Mouse (Mus musculus) stomach, embryonic 15.5 days (tissue): ENCODE results near the gene Auts2. TPM values are rescaled to one million over a fixed set of nuclear protein-coding genes. Genes with fewer than 3 reads are reported as not detected.

Source experiments
- ATAC-seq: fragments of 200-750 bp; cut with Nextera tagmentation; 2 replicates; pipeline ENCODE4 v1.8.0; 2017; ENCODE audit warnings: low read depth, moderate number of reproducible peaks, moderate TSS enrichment; ENCODE audit not compliant: insufficient read depth, low FRiP score
- H3K27ac ChIP-seq: fragments of 300-500 bp; sonication (generic); 2 replicates; pipeline ENCODE4 v1.5.1; 2015; ENCODE audit warnings: mild to moderate bottlenecking, inconsistent platforms
- H3K27me3 ChIP-seq: fragments of 300-500 bp; sonication (generic); replicated peaks from 2 replicates; pipeline ENCODE4 v1.6.1; 2015; ENCODE audit warnings: inconsistent platforms
- H3K36me3 ChIP-seq: fragments of 300-500 bp; sonication (generic); 2 replicates; pipeline ENCODE4 v1.6.1; 2015; ENCODE audit warnings: inconsistent platforms
- H3K4me1 ChIP-seq: fragments of 300-500 bp; sonication (generic); 2 replicates; pipeline ENCODE4 v1.6.1; 2015; ENCODE audit warnings: inconsistent platforms
- H3K4me2 ChIP-seq: fragments of 300-500 bp; sonication (generic); 2 replicates; pipeline ENCODE4 v1.6.1; 2015; ENCODE audit warnings: mild to moderate bottlenecking, inconsistent platforms
- H3K4me3 ChIP-seq: fragments of 300-500 bp; sonication (generic); replicated peaks from 2 replicates; pipeline ENCODE4 v1.5.1; 2015; ENCODE audit warnings: inconsistent platforms
- H3K9ac ChIP-seq: fragments of 300-500 bp; sonication (generic); 2 replicates; pipeline ENCODE4 v1.6.1; 2015; ENCODE audit warnings: inconsistent platforms
- H3K9me3 ChIP-seq: fragments of 300-500 bp; sonication (generic); 2 replicates; pipeline ENCODE4 v1.6.1; 2016; ENCODE audit warnings: inconsistent platforms
- WGBS: fragments of 180-500 bp; shearing (Covaris S2); methylation state at CpG from one replicate; pipeline ENCODE4 v1.1.7; 2015; 5-methylcytosine and 5-hydroxymethylcytosine counted together
- polyA plus RNA-seq: library from polyadenylated mRNA; unstranded; fragments of >200 nt; fragmentation: Nextera tagmentation; extraction: Ambion mirVana; gene quantifications from 2 replicates; pipeline ENCODE4 v1.2.1, GENCODE M21; 2015

Auts2 gene
- polyA plus RNA-seq, 1 experiment from 2014 or later: 25.5 TPM

- Histone ChIP-seq H3K27ac (no peak overlapping the region), H3K4me3 (no peak overlapping the region), H3K4me2 (no peak overlapping the region), H3K27me3 (no peaks in the 10 kb centered on the region), H3K4me1 (no peaks in the 10 kb centered on the region), H3K36me3 (no peaks in the 10 kb centered on the region), H3K9me3 (no peaks in the 10 kb centered on the region), H3K9ac (no peak overlapping the region)
- no peak for ATAC-seq
- 80% methylated on average over 5 of the region's 5 CpGs for WGBS
These were observed 70.2 kb downstream of the Auts2 start for GRCm38 (mm10) chr5:132472905-132473321.

GRCm38 (mm10) chr5:132472184-132472829, 70.8 kb downstream of the Auts2 start:
- no peak overlapping the region for H3K4me3 ChIP-seq
- WGBS: 72% methylated on average over 5 of the region's 5 CpGs
- ATAC-seq: no peak
- no peaks in the 10 kb centered on the region for H3K9me3 ChIP-seq
- no peaks in the 10 kb centered on the region for H3K27me3 ChIP-seq
- no peaks in the 10 kb centered on the region for H3K36me3 ChIP-seq
- no peak overlapping the region for H3K27ac ChIP-seq
- no peak overlapping the region for H3K4me2 ChIP-seq
- H3K9ac ChIP-seq: no peak overlapping the region
- H3K4me1 ChIP-seq: no peaks in the 10 kb centered on the region

GRCm38 (mm10) chr5:132467364-132467743, 75.8 kb downstream of the Auts2 start:
- Histone ChIP-seq H3K4me1 (no peaks in the 10 kb centered on the region), H3K36me3 (no peaks in the 10 kb centered on the region), H3K9me3 (no peaks in the 10 kb centered on the region), H3K9ac (no peak overlapping the region), H3K4me3 (no peak overlapping the region), H3K27ac (no peak overlapping the region), H3K4me2 (no peak overlapping the region), H3K27me3 (no peaks in the 10 kb centered on the region)
- WGBS: 74% methylated on average over 2 of the region's 2 CpGs
- ATAC-seq: no peak

GRCm38 (mm10) chr5:132466427-132467363, 76.4 kb downstream of the Auts2 start:
- peak; percentile 43; the same call in 1 of the 2 replicates for ATAC-seq
- H3K27ac ChIP-seq: no peak overlapping the region
- 54% methylated on average over 16 of the region's 16 CpGs for WGBS

GRCm38 (mm10) chr5:132462560-132462959, 80.6 kb downstream of the Auts2 start:
- H3K36me3 ChIP-seq: no peaks in the 10 kb centered on the region
- no peak overlapping the region for H3K27ac ChIP-seq
- 75% methylated on average over 11 of the region's 11 CpGs for WGBS
- H3K4me1 ChIP-seq: no peaks in the 10 kb centered on the region
- no peak overlapping the region for H3K4me3 ChIP-seq
- H3K27me3 ChIP-seq: no peaks in the 10 kb centered on the region
- H3K4me2 ChIP-seq: no peak overlapping the region
- H3K9me3 ChIP-seq: no peaks in the 10 kb centered on the region
- no peak for ATAC-seq
- H3K9ac ChIP-seq: no peak overlapping the region

More at GRCm38 (mm10) chr5:132466427-132467363, 76.4 kb downstream of the Auts2 start:
- Histone ChIP-seq H3K4me1 (no peaks in the 10 kb centered on the region), H3K9ac (no peak overlapping the region), H3K9me3 (no peaks in the 10 kb centered on the region), H3K4me2 (no peak overlapping the region), H3K36me3 (no peaks in the 10 kb centered on the region), H3K27me3 (no peaks in the 10 kb centered on the region), H3K4me3 (no peak overlapping the region)

- 75% methylated on average over 7 of the region's 7 CpGs for WGBS
These were observed 84.6 kb downstream of the Auts2 start for GRCm38 (mm10) chr5:132458498-132458897.

GRCm38 (mm10) chr5:132452381-132452780, 90.8 kb downstream of the Auts2 start:
- Histone ChIP-seq H3K4me3 (no peak overlapping the region), H3K27ac (no peak overlapping the region), H3K4me1 (peaks cover 3% of the 10 kb centered on the region; the same call in 1 of the 2 replicates), H3K27me3 (no peaks in the 10 kb centered on the region), H3K4me2 (no peak overlapping the region), H3K36me3 (no peaks in the 10 kb centered on the region), H3K9me3 (no peaks in the 10 kb centered on the region), H3K9ac (no peak overlapping the region)
- WGBS: 67% methylated on average over 2 of the region's 2 CpGs
- no peak for ATAC-seq

More at GRCm38 (mm10) chr5:132458498-132458897, 84.6 kb downstream of the Auts2 start:
- Histone ChIP-seq H3K4me1 (no peaks in the 10 kb centered on the region), H3K4me2 (no peak overlapping the region), H3K36me3 (no peaks in the 10 kb centered on the region), H3K4me3 (no peak overlapping the region), H3K9ac (no peak overlapping the region), H3K9me3 (no peaks in the 10 kb centered on the region), H3K27ac (no peak overlapping the region), H3K27me3 (no peaks in the 10 kb centered on the region)
- ATAC-seq: no peak

GRCm38 (mm10) chr5:132450071-132450470, 93.1 kb downstream of the Auts2 start:
- H3K9ac ChIP-seq: no peak overlapping the region
- no peak for ATAC-seq
- H3K4me3 ChIP-seq: no peak overlapping the region
- no peaks in the 10 kb centered on the region for H3K9me3 ChIP-seq
- 95% methylated on average over 3 of the region's 3 CpGs for WGBS
- no peak overlapping the region for H3K4me2 ChIP-seq
- H3K27me3 ChIP-seq: no peaks in the 10 kb centered on the region
- no peak overlapping the region for H3K27ac ChIP-seq
- peaks cover 3% of the 10 kb centered on the region; the same call in 1 of the 2 replicates for H3K4me1 ChIP-seq
- H3K36me3 ChIP-seq: no peaks in the 10 kb centered on the region

- WGBS: 65% methylated on average over 6 of the region's 6 CpGs
These were observed 94.6 kb downstream of the Auts2 start for GRCm38 (mm10) chr5:132448401-132449066.

GRCm38 (mm10) chr5:132445213-132445954, 97.8 kb downstream of the Auts2 start:
- Histone ChIP-seq H3K4me3 (no peak overlapping the region), H3K9me3 (no peaks in the 10 kb centered on the region), H3K27ac (no peak overlapping the region), H3K4me2 (no peak overlapping the region), H3K4me1 (no peaks in the 10 kb centered on the region), H3K36me3 (no peaks in the 10 kb centered on the region), H3K27me3 (no peaks in the 10 kb centered on the region), H3K9ac (no peak overlapping the region)
- ATAC-seq: no peak
- 88% methylated on average over 4 of the region's 4 CpGs for WGBS

More at GRCm38 (mm10) chr5:132448401-132449066, 94.6 kb downstream of the Auts2 start:
- Histone ChIP-seq H3K4me3 (no peak overlapping the region), H3K4me1 (peaks cover 3% of the 10 kb centered on the region; the same call in 1 of the 2 replicates), H3K9ac (no peak overlapping the region), H3K27me3 (no peaks in the 10 kb centered on the region), H3K36me3 (no peaks in the 10 kb centered on the region), H3K9me3 (no peaks in the 10 kb centered on the region), H3K27ac (no peak overlapping the region), H3K4me2 (no peak overlapping the region)
- ATAC-seq: no peak

- no peaks in the 10 kb centered on the region for H3K9me3 ChIP-seq
- no peaks in the 10 kb centered on the region for H3K36me3 ChIP-seq
- WGBS: 74% methylated on average over 4 of the region's 4 CpGs
- no peaks in the 10 kb centered on the region for H3K27me3 ChIP-seq
- no peak overlapping the region for H3K27ac ChIP-seq
- no peak overlapping the region for H3K4me3 ChIP-seq
- ATAC-seq: no peak
- no peak overlapping the region for H3K4me2 ChIP-seq
- no peak overlapping the region for H3K9ac ChIP-seq
- 0 out of 2 replicates have a peak, but pooled peaks cover 4% of the 10 kb centered on the region for H3K4me1 ChIP-seq
These were observed 100.2 kb downstream of the Auts2 start for GRCm38 (mm10) chr5:132442948-132443347.
